Mouse (Mus musculus) C2C12 (cell line): ENCODE results near the gene Gm6169. TPM values are rescaled to one million over a fixed set of nuclear protein-coding genes. Genes with fewer than 3 reads are reported as not detected.

Experiments
- H3K27me3 ChIP-seq: one replicate; pipeline ENCODE4 v1.6.1; 2011; ENCODE audit not compliant: control insufficient read depth, insufficient read depth, insufficient read length
- H3K36me3 ChIP-seq: one replicate; pipeline ENCODE4 v1.6.1; 2011; ENCODE audit not compliant: control insufficient read depth, insufficient read depth
- H3K4me3 ChIP-seq: one replicate; pipeline ENCODE4 v1.5.1; 2011; ENCODE audit warnings: mild to moderate bottlenecking, control low read depth; ENCODE audit not compliant: poor library complexity, insufficient read depth, severe bottlenecking
- H3K79me2 ChIP-seq: one replicate; pipeline ENCODE4 v1.6.1; 2011; ENCODE audit not compliant: control insufficient read depth, insufficient read depth
- H3K79me3 ChIP-seq: one replicate; pipeline ENCODE4 v1.6.1; 2011; ENCODE audit warnings: low read depth, control low read depth
- H3ac ChIP-seq: one replicate; pipeline ENCODE3; 2011; ENCODE audit warnings: low read depth; ENCODE audit not compliant: control insufficient read depth, insufficient read length
- CEBPB ChIP-seq: IDR thresholded peaks from one replicate; pipeline ENCODE4 v1.6.1; 2011; ENCODE audit warnings: low read depth, mild to moderate bottlenecking, control low read depth, moderate library complexity
- CTCF ChIP-seq: IDR thresholded peaks from one replicate; pipeline ENCODE4 v1.5.1; 2011; ENCODE audit not compliant: control insufficient read depth, insufficient read depth, insufficient read length
- FOSL1 ChIP-seq: IDR thresholded peaks from one replicate; pipeline ENCODE4 v1.8.0; 2011; ENCODE audit warnings: mild to moderate bottlenecking, low read length; ENCODE audit not compliant: poor library complexity, insufficient read depth, severe bottlenecking
- MAX ChIP-seq: IDR thresholded peaks from one replicate; pipeline ENCODE4 v1.6.1; 2011; ENCODE audit warnings: mild to moderate bottlenecking, control low read depth
- MYOD1 ChIP-seq: IDR thresholded peaks from one replicate; pipeline ENCODE4 v1.6.1; 2011; ENCODE audit warnings: low read depth; ENCODE audit not compliant: control insufficient read depth, insufficient read length
- MYOG ChIP-seq: IDR thresholded peaks from one replicate; pipeline ENCODE4 v1.6.1; 2011; ENCODE audit not compliant: control insufficient read depth, insufficient read length; ENCODE audit errors: extremely low read depth
- USF1 ChIP-seq: IDR thresholded peaks from one replicate; pipeline ENCODE4 v1.6.1; 2011; ENCODE audit warnings: low read depth, mild to moderate bottlenecking, control low read depth, moderate library complexity
- polyA plus RNA-seq: library from polyadenylated mRNA; unstranded; fragments of >200 nt; fragmentation: generic; extraction: Trizol; gene quantifications from one replicate; pipeline ENCODE4 v1.2.1, GENCODE M21; 2012; ENCODE audit warnings: missing spikeins

Gene Gm6169
- polyA plus RNA-seq, 1 experiment, result 4.4 TPM

GRCm38 (mm10) chr13:97073497-97073896, 25.5 kb downstream of the Gm6169 start:
- Histone ChIP-seq H3K27me3 (peaks cover 15% of the 10 kb centered on the region), H3K36me3 (no peaks in the 10 kb centered on the region), H3ac (no peak overlapping the region), H3K79me2 (no peaks in the 10 kb centered on the region), H3K4me3 (no peak overlapping the region), H3K79me3 (no peaks in the 10 kb centered on the region)
- TF ChIP-seq FOSL1, result no peak
- no peak for TF ChIP-seq MAX
- TF ChIP-seq MYOD1, result no peak
- no peak for TF ChIP-seq CEBPB
- TF ChIP-seq USF1, result no peak
- no peak for TF ChIP-seq MYOG
- TF ChIP-seq CTCF, result no peak

- H3K36me3 ChIP-seq, result no peaks in the 10 kb centered on the region
- H3K27me3 ChIP-seq, result peaks cover 18% of the 10 kb centered on the region
- H3K4me3 ChIP-seq, result no peak overlapping the region
- TF ChIP-seq MYOG, result no peak
- no peak for TF ChIP-seq USF1
- TF ChIP-seq FOSL1, result no peak
- no peak for TF ChIP-seq MAX
- no peak for TF ChIP-seq CTCF
- H3K79me2 ChIP-seq, result no peaks in the 10 kb centered on the region
- no peaks in the 10 kb centered on the region for H3K79me3 ChIP-seq
- H3ac ChIP-seq, result peak overlapping the region; percentile 18
Observed at GRCm38 (mm10) chr13:97071626-97072241, 27.3 kb downstream of the Gm6169 start.

GRCm38 (mm10) chr13:97070931-97071625, 28.0 kb downstream of the Gm6169 start:
- H3K79me3 ChIP-seq, result no peaks in the 10 kb centered on the region
- no peaks in the 10 kb centered on the region for H3K36me3 ChIP-seq
- no peaks in the 10 kb centered on the region for H3K79me2 ChIP-seq
- H3ac ChIP-seq, result peak overlapping the region; percentile 18
- peaks cover 18% of the 10 kb centered on the region for H3K27me3 ChIP-seq
- TF ChIP-seq USF1, result no peak
- no peak for TF ChIP-seq MYOG
- TF ChIP-seq CEBPB, result no peak
- no peak for TF ChIP-seq MAX
- TF ChIP-seq FOSL1, result no peak
- TF ChIP-seq CTCF, result no peak
- no peak for TF ChIP-seq MYOD1
- no peak overlapping the region for H3K4me3 ChIP-seq

GRCm38 (mm10) chr13:97068151-97068550, 30.9 kb downstream of the Gm6169 start:
- Histone ChIP-seq H3K27me3 (peaks cover 18% of the 10 kb centered on the region), H3K36me3 (no peaks in the 10 kb centered on the region), H3K79me3 (no peaks in the 10 kb centered on the region), H3K4me3 (no peak overlapping the region), H3K79me2 (no peaks in the 10 kb centered on the region), H3ac (no peak overlapping the region)
- TF ChIP-seq MYOD1 (no peak), MYOG (no peak), CTCF (no peak), USF1 (no peak), CEBPB (no peak), MAX (no peak), FOSL1 (no peak)

GRCm38 (mm10) chr13:97067691-97068090, 31.3 kb downstream of the Gm6169 start:
- H3K79me3 ChIP-seq, result no peaks in the 10 kb centered on the region
- no peak overlapping the region for H3ac ChIP-seq
- no peaks in the 10 kb centered on the region for H3K36me3 ChIP-seq
- H3K79me2 ChIP-seq, result no peaks in the 10 kb centered on the region
- H3K27me3 ChIP-seq, result peaks cover 18% of the 10 kb centered on the region
- no peak overlapping the region for H3K4me3 ChIP-seq
- no peak for TF ChIP-seq MAX
- TF ChIP-seq CEBPB, result no peak
- no peak for TF ChIP-seq USF1
- TF ChIP-seq FOSL1, result no peak
- no peak for TF ChIP-seq MYOG
- TF ChIP-seq CTCF, result no peak
- no peak for TF ChIP-seq MYOD1
